Mouse (Mus musculus) myocyte (in vitro differentiated cells): Measurements from ENCODE around the gene Usp10. TPM values are rescaled to one million over a fixed set of nuclear protein-coding genes. Genes with fewer than 3 reads are reported as not detected.

ENCODE experiments used
- H3K27me3 ChIP-seq: one replicate; pipeline ENCODE4 v1.6.1; 2011; ENCODE audit not compliant: control insufficient read depth, insufficient read depth, insufficient read length
- H3K36me3 ChIP-seq: one replicate; pipeline ENCODE4 v1.6.1; 2011; ENCODE audit not compliant: control insufficient read depth, insufficient read depth
- H3K4me2 ChIP-seq: one replicate; pipeline ENCODE4 v1.6.1; 2011; ENCODE audit warnings: low read depth, control low read depth
- H3K4me3 ChIP-seq: one replicate; pipeline ENCODE4 v1.5.1; 2011; ENCODE audit warnings: mild to moderate bottlenecking, control low read depth, moderate library complexity
- H3K79me2 ChIP-seq: one replicate; pipeline ENCODE4 v1.6.1; 2011; ENCODE audit not compliant: control insufficient read depth, insufficient read depth
- H3ac ChIP-seq: one replicate; pipeline ENCODE4 v1.6.1; 2011; ENCODE audit not compliant: control insufficient read depth, insufficient read length
- CEBPB ChIP-seq: IDR thresholded peaks from 2 replicates; pipeline ENCODE4 v1.6.1; 2011; ENCODE audit warnings: mild to moderate bottlenecking, moderate library complexity; ENCODE audit not compliant: poor library complexity, insufficient read depth, severe bottlenecking
- E2F4 ChIP-seq: IDR thresholded peaks from one replicate; pipeline ENCODE4 v1.6.1; 2011; ENCODE audit warnings: mild to moderate bottlenecking, control low read depth, moderate library complexity; ENCODE audit not compliant: insufficient read depth
- MAX ChIP-seq: IDR thresholded peaks from one replicate; pipeline ENCODE4 v1.6.1; 2011; ENCODE audit warnings: low read depth, mild to moderate bottlenecking, control low read depth
- MYOD1 ChIP-seq, 3 experiments: IDR thresholded peaks; one replicate each; pipeline ENCODE4 v1.6.1; 2011; ENCODE audit warnings: control low read depth in 2 of 3, low read depth in 2 of 3, mild to moderate bottlenecking in 2 of 3, moderate library complexity in 1 of 3; ENCODE audit not compliant: insufficient read length in 2 of 3, control insufficient read depth in 1 of 3
- MYOG ChIP-seq, 3 experiments: IDR thresholded peaks; one replicate each; pipeline ENCODE4 v1.6.1; 2011; ENCODE audit warnings: control low read depth in 2 of 3, low read depth in 2 of 3, mild to moderate bottlenecking in 2 of 3; ENCODE audit not compliant: insufficient read length in 2 of 3, control insufficient read depth in 1 of 3, insufficient read depth in 1 of 3
- POLR2A ChIP-seq: IDR thresholded peaks from one replicate; pipeline ENCODE4 v1.6.1; 2011; ENCODE audit warnings: low read depth, mild to moderate bottlenecking, control low read depth, moderate library complexity; ENCODE audit not compliant: insufficient read length
- POLR2AphosphoS2 ChIP-seq: IDR thresholded peaks from one replicate; pipeline ENCODE4 v1.6.1; 2011; ENCODE audit warnings: low read depth, control low read depth; ENCODE audit not compliant: insufficient read length
- REST ChIP-seq: IDR thresholded peaks from one replicate; pipeline ENCODE4 v1.6.1; 2011; ENCODE audit warnings: mild to moderate bottlenecking, control low read depth, moderate library complexity; ENCODE audit not compliant: insufficient read depth, insufficient read length
- SRF ChIP-seq: IDR thresholded peaks from one replicate; pipeline ENCODE4 v1.6.1; 2011; ENCODE audit warnings: low read depth; ENCODE audit not compliant: control insufficient read depth, insufficient read length
- TCF12 ChIP-seq: IDR thresholded peaks from one replicate; pipeline ENCODE4 v1.6.1; 2011; ENCODE audit warnings: mild to moderate bottlenecking, control low read depth; ENCODE audit not compliant: poor library complexity, insufficient read depth, severe bottlenecking
- TCF3 ChIP-seq: IDR thresholded peaks from one replicate; pipeline ENCODE4 v1.6.1; 2011; ENCODE audit warnings: low read depth, control low read depth; ENCODE audit not compliant: insufficient read length
- USF1 ChIP-seq: IDR thresholded peaks from one replicate; pipeline ENCODE4 v1.6.1; 2011; ENCODE audit warnings: low read depth, mild to moderate bottlenecking, control low read depth, moderate library complexity
- polyA plus RNA-seq: library from polyadenylated mRNA; unstranded; fragments of >200 nt; fragmentation: generic; extraction: Trizol; gene quantifications from one replicate; pipeline ENCODE4 v1.2.1, GENCODE M21; 2012; ENCODE audit warnings: missing spikeins

The Usp10 gene
- polyA plus RNA-seq, 1 experiment = 59.3 TPM

- Histone ChIP-seq H3K36me3 (no peaks in the 10 kb centered on the region), H3K4me2 (no peak overlapping the region), H3K4me3 (no peak overlapping the region), H3K79me2 (no peaks in the 10 kb centered on the region), H3ac (no peak overlapping the region), H3K27me3 (no peaks in the 10 kb centered on the region)
- TF ChIP-seq MYOD1 (IDR thresholded peaks at IDR 0.05; ENCODE audit: control insufficient read depth in 1 of 3, insufficient read length in 2 of 3, low read depth in 2 of 3) (no peak), USF1 (no peak), MYOG (IDR thresholded peaks at IDR 0.05; ENCODE audit: control insufficient read depth in 1 of 3, insufficient read depth in 1 of 3, insufficient read length in 2 of 3, low read depth in 2 of 3) (no peak), E2F4 (no peak), POLR2AphosphoS2 (no peak), REST (no peak), SRF (no peak), MAX (no peak)
Measured at GRCm38 (mm10) chr8:120002348-120002747, 92.2 kb downstream of the Usp10 start.

- Histone ChIP-seq H3K36me3 (no peaks in the 10 kb centered on the region), H3K27me3 (peaks cover under 1% of the 10 kb centered on the region), H3K4me2 (peak overlapping the region; percentile 46), H3ac (no peak overlapping the region), H3K79me2 (no peaks in the 10 kb centered on the region), H3K4me3 (no peak overlapping the region)
- TF ChIP-seq REST (no peak), SRF (peak; percentile 67), TCF3 (no peak), MYOD1 (IDR thresholded peaks at IDR 0.05; ENCODE audit: control insufficient read depth in 1 of 3, insufficient read length in 2 of 3, low read depth in 2 of 3) (peak in 2 of 3 experiments; percentile 93 to 96), E2F4 (no peak), MYOG (IDR thresholded peaks at IDR 0.05; ENCODE audit: control insufficient read depth in 1 of 3, insufficient read depth in 1 of 3, insufficient read length in 2 of 3, low read depth in 2 of 3) (peak in 2 of 3 experiments; percentile 80 to 90), USF1 (no peak), POLR2A (no peak), MAX (no peak), TCF12 (no peak), POLR2AphosphoS2 (no peak), CEBPB (peak; percentile 88)
Measured at GRCm38 (mm10) chr8:120004154-120004702, 94.1 kb downstream of the Usp10 start.

- no peak overlapping the region for H3ac ChIP-seq
- TF ChIP-seq MAX = no peak
- TF ChIP-seq POLR2AphosphoS2 = no peak
- no peak for TF ChIP-seq MYOD1 (IDR thresholded peaks at IDR 0.05; ENCODE audit: control insufficient read depth in 1 of 3, insufficient read length in 2 of 3, low read depth in 2 of 3)
- TF ChIP-seq USF1 = no peak
- no peak for TF ChIP-seq POLR2A
- TF ChIP-seq SRF = no peak
- no peak for TF ChIP-seq TCF12
- TF ChIP-seq MYOG (IDR thresholded peaks at IDR 0.05; ENCODE audit: control insufficient read depth in 1 of 3, insufficient read depth in 1 of 3, insufficient read length in 2 of 3, low read depth in 2 of 3) = no peak
- TF ChIP-seq CEBPB = no peak
- no peak for TF ChIP-seq E2F4
- TF ChIP-seq REST = no peak
- TF ChIP-seq TCF3 = no peak
- no peak overlapping the region for H3K4me3 ChIP-seq
- H3K79me2 ChIP-seq = no peaks in the 10 kb centered on the region
- no peaks in the 10 kb centered on the region for H3K36me3 ChIP-seq
- H3K27me3 ChIP-seq = peaks cover 6% of the 10 kb centered on the region
- peak overlapping the region; percentile 46 for H3K4me2 ChIP-seq
Measured at GRCm38 (mm10) chr8:120004705-120005381, 94.7 kb downstream of the Usp10 start.

- Histone ChIP-seq H3K27me3 (peaks cover 16% of the 10 kb centered on the region), H3K79me2 (no peaks in the 10 kb centered on the region), H3ac (no peak overlapping the region), H3K36me3 (no peaks in the 10 kb centered on the region), H3K4me3 (no peak overlapping the region), H3K4me2 (no peak overlapping the region)
- TF ChIP-seq USF1 (no peak), TCF12 (no peak), TCF3 (no peak), POLR2A (no peak), CEBPB (no peak), SRF (no peak)
Measured at GRCm38 (mm10) chr8:120006645-120007160, 96.5 kb downstream of the Usp10 start.

Other genes with a start within 250 kb of the Usp10 start
- 1.1 TPM for gene Wfdc1, start 244.0 kb upstream of the Usp10 start, polyA plus RNA-seq
- 0.05 TPM for gene Atp2c2, start 210.4 kb upstream of the Usp10 start, polyA plus RNA-seq
- 9.6 TPM for gene Tldc1, start 131.9 kb upstream of the Usp10 start, polyA plus RNA-seq
- gene Cotl1, start 69.8 kb upstream of the Usp10 start, polyA plus RNA-seq = 144 TPM
- 4.0 TPM for gene Klhl36, start 48.1 kb upstream of the Usp10 start, polyA plus RNA-seq
- 15.3 TPM for gene Gm20388, start 481 bp downstream of the Usp10 start, polyA plus RNA-seq
- gene Crispld2, start 82.1 kb downstream of the Usp10 start, polyA plus RNA-seq = 0.07 TPM
- 31.7 TPM for gene Zdhhc7, start 191.1 kb downstream of the Usp10 start, polyA plus RNA-seq
- 9.4 TPM for gene 6430548M08Rik, start 203.8 kb downstream of the Usp10 start, polyA plus RNA-seq